Mouse (Mus musculus) kidney, postnatal 0 days (tissue): ENCODE results near the gene Capn3. TPM values are rescaled to one million over a fixed set of nuclear protein-coding genes. Genes with fewer than 3 reads are reported as not detected.

Source experiments
- ATAC-seq: fragments of 200-750 bp; cut with Nextera tagmentation; replicated peaks from 2 replicates; pipeline ENCODE4 v1.8.0; 2017; ENCODE audit warnings: low read depth, moderate number of reproducible peaks, moderate TSS enrichment, moderate library complexity; ENCODE audit not compliant: low FRiP score
- DNase-seq: peaks from one replicate; pipeline ENCODE4 v3.0.0-alpha.2; 2016; ENCODE audit warnings: low spot score
- H3K27ac ChIP-seq: fragments of 300-500 bp; sonication (generic); 2 replicates; pipeline ENCODE4 v1.5.1; 2014; ENCODE audit warnings: mild to moderate bottlenecking
- H3K27me3 ChIP-seq: fragments of 300-500 bp; sonication (generic); 2 replicates; pipeline ENCODE4 v1.6.1; 2014; ENCODE audit warnings: low read length, mixed read lengths; ENCODE audit not compliant: insufficient read depth
- H3K36me3 ChIP-seq: fragments of 300-500 bp; sonication (generic); 2 replicates; pipeline ENCODE4 v1.6.1; 2014; ENCODE audit warnings: low read length, mixed read lengths; ENCODE audit not compliant: insufficient read depth
- H3K4me1 ChIP-seq: fragments of 300-500 bp; sonication (generic); replicated peaks from 2 replicates; pipeline ENCODE4 v1.6.1; 2014; ENCODE audit warnings: antibody characterized with exemption, low read length, mixed read lengths; ENCODE audit not compliant: insufficient read depth
- H3K4me2 ChIP-seq: fragments of 300-500 bp; sonication (generic); 2 replicates; pipeline ENCODE4 v1.6.1; 2014; ENCODE audit warnings: mild to moderate bottlenecking, low read length, moderate library complexity, mixed read lengths
- H3K4me3 ChIP-seq: fragments of 300-500 bp; sonication (generic); replicated peaks from 2 replicates; pipeline ENCODE4 v1.5.1; 2014; ENCODE audit warnings: low read depth, low read length
- H3K9ac ChIP-seq: fragments of 300-500 bp; sonication (generic); 2 replicates; pipeline ENCODE4 v1.6.1; 2014; ENCODE audit warnings: low read depth, low read length
- H3K9me3 ChIP-seq: fragments of 300-500 bp; sonication (generic); replicated peaks from 2 replicates; pipeline ENCODE4 v1.6.1; 2016; ENCODE audit warnings: low read length, inconsistent platforms, mixed read lengths
- CTCF ChIP-seq: IDR thresholded peaks from 2 replicates; pipeline ENCODE4 v1.5.1; 2016; ENCODE audit warnings: antibody characterized with exemption, low read depth, mild to moderate bottlenecking, moderate library complexity
- WGBS: fragments of 180-500 bp; shearing (Covaris S2); extraction: QIAGEN DNeasy Blood & Tissue Kit; methylation state at CpG from one replicate; pipeline ENCODE4 v1.1.7; 2014; 5-methylcytosine and 5-hydroxymethylcytosine counted together
- polyA plus RNA-seq: library from polyadenylated mRNA; unstranded; fragments of >200 nt; fragmentation: Nextera tagmentation; extraction: Ambion mirVana; gene quantifications from 2 replicates; pipeline ENCODE4 v1.2.1, GENCODE M21; 2015

The Capn3 gene
- polyA plus RNA-seq, 1 experiment from 2014 or later, result 1.6 TPM

DNA sequence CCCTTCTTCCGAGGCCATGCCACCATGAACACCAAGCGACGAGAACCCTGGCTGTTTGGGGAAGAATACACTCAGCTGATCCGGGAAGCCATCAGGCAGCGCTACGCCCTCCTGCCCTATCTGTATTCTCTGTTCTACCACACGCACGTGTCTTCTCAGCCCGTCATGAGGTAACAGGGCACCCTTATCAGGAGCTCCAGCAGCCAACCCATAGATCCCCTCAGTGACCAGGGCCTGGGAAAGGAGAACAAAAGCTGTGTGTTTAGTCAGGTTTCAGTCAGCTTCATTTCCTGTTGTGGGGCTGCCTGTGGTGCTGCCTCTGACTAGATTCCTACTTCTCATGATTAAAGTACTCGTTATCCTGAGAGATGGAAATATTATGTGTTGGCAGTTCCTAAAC is 9.4 kb upstream of the Capn3 start:
- WGBS, result 78% methylated on average over 10 of the region's 10 CpGs
- Histone ChIP-seq H3K4me1 (no peaks in the 10 kb centered on the region), H3K9ac (no peak overlapping the region), H3K4me3 (no peak overlapping the region), H3K27ac (no peak overlapping the region), H3K9me3 (no peaks in the 10 kb centered on the region), H3K36me3 (no peaks in the 10 kb centered on the region), H3K4me2 (no peak overlapping the region), H3K27me3 (no peaks in the 10 kb centered on the region)
- TF ChIP-seq CTCF, result no peak
- DNase-seq (no peak), ATAC-seq (no peak)

DNA sequence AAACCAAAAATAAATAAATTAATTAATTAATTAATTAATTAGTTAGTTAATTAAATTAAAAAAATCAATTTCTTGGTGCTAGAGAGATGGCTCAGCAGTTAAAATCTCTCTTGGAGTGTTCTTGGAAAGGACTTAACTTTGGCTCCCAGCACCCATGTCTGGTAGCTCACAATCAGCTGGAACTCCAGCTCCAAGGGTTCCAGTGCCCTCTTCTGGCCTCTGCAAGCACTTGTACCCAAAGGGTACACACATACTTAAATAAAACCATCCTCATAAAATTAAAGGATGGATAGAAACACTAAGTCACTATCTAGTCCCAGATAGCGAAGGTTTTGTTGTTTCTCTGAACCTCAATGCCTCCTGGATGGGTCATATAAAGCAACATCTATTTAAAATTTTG is 8.5 kb upstream of the Capn3 start:
- H3K4me3 ChIP-seq, result no peak overlapping the region
- no peaks in the 10 kb centered on the region for H3K36me3 ChIP-seq
- ATAC-seq, result no peak
- DNase-seq, result no peak
- no peaks in the 10 kb centered on the region for H3K27me3 ChIP-seq
- no peaks in the 10 kb centered on the region for H3K4me1 ChIP-seq
- H3K4me2 ChIP-seq, result no peak overlapping the region
- 96% methylated on average over 1 of the region's 1 CpGs for WGBS
- peak; percentile 8; the same call in 1 of the 2 replicates for TF ChIP-seq CTCF
- no peak overlapping the region for H3K9ac ChIP-seq
- H3K27ac ChIP-seq, result no peak overlapping the region
- no peaks in the 10 kb centered on the region for H3K9me3 ChIP-seq

DNA sequence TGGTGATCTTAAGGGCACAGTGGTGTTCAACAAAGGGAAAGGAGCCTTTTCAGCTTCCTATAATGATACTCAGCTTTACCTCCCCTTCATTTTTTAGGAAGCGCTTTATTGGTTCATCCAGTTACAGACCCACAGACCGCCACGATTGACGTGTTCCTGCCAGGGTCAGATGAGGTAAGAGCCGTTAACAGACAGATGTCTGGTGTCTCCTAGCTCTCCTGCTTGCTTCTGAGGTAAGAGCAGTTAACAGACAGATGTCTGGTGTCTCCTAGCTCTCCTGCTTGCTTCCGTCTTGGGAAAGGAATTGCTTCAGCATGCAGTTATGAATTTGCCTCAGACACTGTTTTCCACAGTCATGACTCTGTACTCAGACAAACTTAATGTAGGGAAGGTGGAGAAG is 5.1 kb upstream of the Capn3 start:
- TF ChIP-seq CTCF, result no peak
- no peak for DNase-seq
- 59% methylated on average over 6 of the region's 6 CpGs for WGBS

DNA sequence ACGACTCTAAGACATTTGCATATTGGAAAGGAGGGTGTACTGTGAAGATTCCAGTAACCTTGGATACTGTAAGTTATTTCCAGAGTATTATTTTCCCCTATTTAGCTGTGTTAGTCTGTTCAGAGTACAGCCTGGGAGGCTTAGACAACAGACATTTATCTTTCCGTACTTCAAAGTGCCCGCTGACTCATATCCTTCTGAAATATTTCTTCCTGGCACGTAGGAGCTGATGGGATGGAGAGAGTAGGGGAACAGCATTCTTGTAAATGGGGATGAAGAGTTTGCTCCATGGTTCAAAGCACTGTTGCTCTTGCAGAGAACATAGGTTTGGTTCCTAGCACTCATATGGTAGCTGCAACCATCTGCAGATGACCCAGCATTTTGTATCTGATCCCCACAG is 3.2 kb upstream of the Capn3 start:
- H3K27ac ChIP-seq, result no peak overlapping the region
- no peaks in the 10 kb centered on the region for H3K27me3 ChIP-seq
- H3K9ac ChIP-seq, result no peak overlapping the region
- no peaks in the 10 kb centered on the region for H3K9me3 ChIP-seq
- whole genome bisulfite sequencing, result 46% methylated on average over 4 of the region's 4 CpGs
- no peak overlapping the region for H3K4me3 ChIP-seq
- ATAC-seq (no peak), DNase-seq (peak; percentile 47)
- H3K36me3 ChIP-seq, result no peaks in the 10 kb centered on the region
- H3K4me1 ChIP-seq, result no peaks in the 10 kb centered on the region
- TF ChIP-seq CTCF, result no peak
- no peak overlapping the region for H3K4me2 ChIP-seq

More for the DNA sequence above, 5.1 kb upstream of the Capn3 start:
- no peaks in the 10 kb centered on the region for H3K36me3 ChIP-seq
- no peaks in the 10 kb centered on the region for H3K4me1 ChIP-seq
- H3K4me3 ChIP-seq, result no peak overlapping the region
- no peak overlapping the region for H3K4me2 ChIP-seq
- no peak overlapping the region for H3K27ac ChIP-seq
- no peaks in the 10 kb centered on the region for H3K9me3 ChIP-seq
- H3K27me3 ChIP-seq, result no peaks in the 10 kb centered on the region
- ATAC-seq, result no peak
- H3K9ac ChIP-seq, result no peak overlapping the region

DNA sequence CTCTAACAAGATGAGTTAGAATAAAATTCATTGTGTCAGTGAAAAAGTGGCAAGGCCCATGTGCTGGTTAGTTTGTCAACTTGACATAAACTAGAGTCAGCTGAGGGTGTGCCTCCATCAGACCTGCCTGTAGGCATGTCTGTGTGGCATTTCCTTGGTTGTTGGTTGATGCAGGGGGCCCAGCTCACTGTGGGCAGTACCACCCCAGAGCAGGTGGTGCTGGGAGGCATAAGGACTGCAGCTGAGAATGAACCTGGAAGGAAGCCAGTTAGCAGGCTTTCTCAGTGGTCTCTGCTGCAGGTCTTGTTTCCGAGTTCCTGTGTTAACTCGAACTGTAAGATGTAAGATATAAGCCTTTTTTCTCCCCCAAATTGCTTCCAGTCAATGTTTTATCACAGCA is 832 bp upstream of the Capn3 start:
- 57% methylated on average over 2 of the region's 2 CpGs for WGBS
- no peak overlapping the region for H3K9ac ChIP-seq
- no peak overlapping the region for H3K4me3 ChIP-seq
- no peaks in the 10 kb centered on the region for H3K27me3 ChIP-seq
- ATAC-seq (no peak), DNase-seq (no peak)
- H3K36me3 ChIP-seq, result no peaks in the 10 kb centered on the region
- no peak overlapping the region for H3K27ac ChIP-seq
- TF ChIP-seq CTCF, result no peak
- H3K9me3 ChIP-seq, result no peaks in the 10 kb centered on the region
- H3K4me1 ChIP-seq, result no peaks in the 10 kb centered on the region
- no peak overlapping the region for H3K4me2 ChIP-seq

DNA sequence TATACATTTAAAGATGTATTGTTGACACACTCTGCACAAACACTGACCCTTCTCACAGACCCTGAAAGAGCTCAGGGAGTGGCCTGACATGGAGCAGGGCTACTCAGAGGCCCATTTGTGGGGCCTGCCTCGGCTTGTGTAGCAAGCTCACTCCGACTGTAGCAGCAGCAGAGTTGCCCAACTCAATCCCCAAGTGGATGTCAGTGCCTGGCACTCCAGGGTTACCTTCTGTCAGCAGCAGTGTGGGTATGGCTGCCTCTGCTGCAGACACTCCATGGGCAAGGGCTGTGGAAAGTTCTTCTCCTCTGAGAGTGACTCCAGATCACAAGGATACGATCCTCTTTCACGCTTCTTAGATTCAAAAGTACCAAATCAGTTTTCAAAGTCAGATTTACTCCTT is 4.4 kb downstream of the Capn3 start:
- no peak overlapping the region for H3K4me2 ChIP-seq
- no peaks in the 10 kb centered on the region for H3K4me1 ChIP-seq
- no peak overlapping the region for H3K4me3 ChIP-seq
- H3K27ac ChIP-seq, result no peak overlapping the region
- no peaks in the 10 kb centered on the region for H3K9me3 ChIP-seq
- no peaks in the 10 kb centered on the region for H3K27me3 ChIP-seq
- ATAC-seq (no peak), DNase-seq (no peak)
- no peaks in the 10 kb centered on the region for H3K36me3 ChIP-seq
- TF ChIP-seq CTCF, result no peak
- WGBS, result 89% methylated on average over 4 of the region's 4 CpGs
- H3K9ac ChIP-seq, result no peak overlapping the region

DNA sequence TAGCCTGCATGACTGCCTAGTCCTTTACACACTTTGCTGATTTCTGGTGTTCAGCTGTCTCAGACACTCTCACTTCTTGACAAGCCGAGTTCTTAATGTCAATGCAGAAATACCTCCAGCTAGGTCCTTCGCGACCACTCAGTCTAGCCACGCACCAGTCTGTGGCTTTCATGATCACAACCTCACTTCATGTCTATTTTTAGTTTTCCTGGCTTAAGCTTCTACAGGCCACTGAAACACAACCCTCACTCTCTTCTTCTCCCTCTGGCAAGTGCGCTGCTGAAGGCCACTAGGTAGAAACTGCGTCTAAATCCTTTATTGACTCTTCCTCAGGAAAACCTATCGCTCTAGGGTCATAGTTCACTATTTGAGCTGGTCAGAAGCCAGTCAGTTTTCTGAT is 7.5 kb downstream of the Capn3 start:
- DNase-seq, result no peak
- Histone ChIP-seq H3K9me3 (no peaks in the 10 kb centered on the region), H3K36me3 (no peaks in the 10 kb centered on the region), H3K4me2 (no peak overlapping the region), H3K4me3 (no peak overlapping the region), H3K27ac (no peak overlapping the region), H3K4me1 (no peaks in the 10 kb centered on the region), H3K9ac (no peak overlapping the region), H3K27me3 (no peaks in the 10 kb centered on the region)
- TF ChIP-seq CTCF, result no peak
- ATAC-seq, result no peak
- WGBS, result 84% methylated on average over 7 of the region's 7 CpGs
